Mouse (Mus musculus): ENCODE results near the gene Notch4. TPM values are rescaled to one million over a fixed set of nuclear protein-coding genes. Genes with fewer than 3 reads are reported as not detected.

Notch4 gene
- total and polyA plus RNA-seq, 2 experiments from 2014 or later, result 6.8 to 43.2 TPM

GRCm38 (mm10) chr17:34593752-34594525, 29.9 kb downstream of the Notch4 start:
- Histone ChIP-seq H3K36me3 (replicated peaks; ENCODE audit: control insufficient read depth, insufficient read depth, low read length) (peaks cover 24% of the 10 kb centered on the region), H3K27me3 (ENCODE audit: control insufficient read depth, insufficient read depth, low read length) (no peaks in the 10 kb centered on the region), H3K4me1 (ENCODE audit: control insufficient read depth, insufficient read depth) (peaks cover 26% of the 10 kb centered on the region), H3K4me3 (ENCODE audit: low read depth, low read length) (peak overlapping the region; percentile 87), H3K9ac (replicated peaks; ENCODE audit: low read depth, low read length) (peak overlapping the region; percentile 91; the same call in 1 of the 2 replicates), H3K4me2 (ENCODE audit: low read depth, low read length) (peak overlapping the region; percentile 79), H3K9me3 (replicated peaks; ENCODE audit: control insufficient read depth, low read length) (no peaks in the 10 kb centered on the region), H3K27ac (ENCODE audit: low read depth) (peak overlapping the region; percentile 93)
- TF ChIP-seq CTCF (IDR thresholded peaks at IDR 0.05; ENCODE audit: low read depth) (no peak), EP300 (IDR thresholded peaks at IDR 0.05; ENCODE audit: low read depth) (no peak)
- no peak for DNase-seq (ENCODE audit: low spot score)
- ATAC-seq (ENCODE audit: insufficient read depth, low read depth), result no peak
- 58% methylated on average over 33 of the region's 34 CpGs for WGBS

- H3K4me1 ChIP-seq (ENCODE audit: control insufficient read depth, insufficient read depth), result peaks cover 20% of the 10 kb centered on the region
- ATAC-seq (ENCODE audit: insufficient read depth, low read depth), result no peak
- H3K4me3 ChIP-seq (ENCODE audit: low read depth, low read length), result no peak overlapping the region
- H3K36me3 ChIP-seq (replicated peaks; ENCODE audit: control insufficient read depth, insufficient read depth, low read length), result peaks cover 36% of the 10 kb centered on the region
- H3K27ac ChIP-seq (ENCODE audit: low read depth), result no peak overlapping the region
- no peak for DNase-seq (ENCODE audit: low spot score)
- no peaks in the 10 kb centered on the region for H3K9me3 ChIP-seq (replicated peaks; ENCODE audit: control insufficient read depth, low read length)
- H3K9ac ChIP-seq (replicated peaks; ENCODE audit: low read depth, low read length), result no peak overlapping the region
- 66% methylated on average over 8 of the region's 8 CpGs for WGBS
- no peak for TF ChIP-seq CTCF (IDR thresholded peaks at IDR 0.05; ENCODE audit: low read depth)
- no peak for TF ChIP-seq EP300 (IDR thresholded peaks at IDR 0.05; ENCODE audit: low read depth)
- no peaks in the 10 kb centered on the region for H3K27me3 ChIP-seq (ENCODE audit: control insufficient read depth, insufficient read depth, low read length)
- no peak overlapping the region for H3K4me2 ChIP-seq (ENCODE audit: low read depth, low read length)
Observed at GRCm38 (mm10) chr17:34596098-34596497, 32.0 kb downstream of the Notch4 start.

GRCm38 (mm10) chr17:34597566-34598095, 33.6 kb downstream of the Notch4 start, which contains the start of gene Ager:
Ager (plus strand) TSS chr17:34597862.
- Histone ChIP-seq H3K9me3 (replicated peaks; ENCODE audit: control insufficient read depth, low read length) (no peaks in the 10 kb centered on the region), H3K27me3 (ENCODE audit: control insufficient read depth, insufficient read depth, low read length) (no peaks in the 10 kb centered on the region), H3K4me2 (ENCODE audit: low read depth, low read length) (no peak within 1 kb of the TSS), H3K36me3 (replicated peaks; ENCODE audit: control insufficient read depth, insufficient read depth, low read length) (peaks cover 43% of the 10 kb centered on the region), H3K9ac (replicated peaks; ENCODE audit: low read depth, low read length) (0 out of 2 replicates have a peak within 1 kb of the TSS, but pooled peaks have one; percentile 30), H3K27ac (ENCODE audit: low read depth) (no peak within 1 kb of the TSS), H3K4me1 (ENCODE audit: control insufficient read depth, insufficient read depth) (peaks cover 19% of the 10 kb centered on the region), H3K4me3 (ENCODE audit: low read depth, low read length) (no peak within 1 kb of the TSS)
- DNase-seq (ENCODE audit: low spot score) (no peak), ATAC-seq (ENCODE audit: insufficient read depth, low read depth) (no peak)
- WGBS, result 11% methylated on average over 6 of the region's 6 CpGs
- no peak for TF ChIP-seq EP300 (IDR thresholded peaks at IDR 0.05; ENCODE audit: low read depth)
- TF ChIP-seq CTCF (IDR thresholded peaks at IDR 0.05; ENCODE audit: low read depth), result no peak

- Histone ChIP-seq H3K27me3 (ENCODE audit: control insufficient read depth, insufficient read depth, low read length) (no peaks in the 10 kb centered on the region), H3K9me3 (replicated peaks; ENCODE audit: control insufficient read depth, low read length) (no peaks in the 10 kb centered on the region), H3K36me3 (replicated peaks; ENCODE audit: control insufficient read depth, insufficient read depth, low read length) (peaks cover 37% of the 10 kb centered on the region), H3K4me1 (ENCODE audit: control insufficient read depth, insufficient read depth) (peaks cover 13% of the 10 kb centered on the region), H3K27ac (ENCODE audit: low read depth) (no peak overlapping the region), H3K9ac (replicated peaks; ENCODE audit: low read depth, low read length) (no peak overlapping the region), H3K4me3 (ENCODE audit: low read depth, low read length) (no peak overlapping the region), H3K4me2 (ENCODE audit: low read depth, low read length) (no peak overlapping the region)
- DNase-seq (ENCODE audit: low spot score) (no peak), ATAC-seq (ENCODE audit: insufficient read depth, low read depth) (no peak)
- WGBS, result 72% methylated on average over 9 of the region's 9 CpGs
- TF ChIP-seq CTCF (IDR thresholded peaks at IDR 0.05; ENCODE audit: low read depth) (no peak), EP300 (IDR thresholded peaks at IDR 0.05; ENCODE audit: low read depth) (no peak)
Observed at GRCm38 (mm10) chr17:34599891-34600290, 35.8 kb downstream of the Notch4 start.

- ATAC-seq (ENCODE audit: insufficient read depth, low read depth), result no peak
- Histone ChIP-seq H3K27ac (ENCODE audit: low read depth) (no peak overlapping the region), H3K4me3 (ENCODE audit: low read depth, low read length) (no peak overlapping the region), H3K27me3 (ENCODE audit: control insufficient read depth, insufficient read depth, low read length) (no peaks in the 10 kb centered on the region), H3K4me1 (ENCODE audit: control insufficient read depth, insufficient read depth) (peaks cover 21% of the 10 kb centered on the region), H3K36me3 (replicated peaks; ENCODE audit: control insufficient read depth, insufficient read depth, low read length) (peaks cover 20% of the 10 kb centered on the region), H3K9me3 (replicated peaks; ENCODE audit: control insufficient read depth, low read length) (no peaks in the 10 kb centered on the region), H3K9ac (replicated peaks; ENCODE audit: low read depth, low read length) (no peak overlapping the region), H3K4me2 (ENCODE audit: low read depth, low read length) (no peak overlapping the region)
- TF ChIP-seq CTCF (IDR thresholded peaks at IDR 0.05; ENCODE audit: low read depth) (no peak), EP300 (IDR thresholded peaks at IDR 0.05; ENCODE audit: low read depth) (no peak)
- 84% methylated on average over 12 of the region's 12 CpGs for WGBS
- no peak for DNase-seq (ENCODE audit: low spot score)
Observed at GRCm38 (mm10) chr17:34601796-34602195, 37.7 kb downstream of the Notch4 start.

Data from heart, postnatal 0 days (tissue).